Mouse (Mus musculus) lung, embryonic 14.5 days (tissue): ENCODE results near the gene Hoxa3. TPM values are rescaled to one million over a fixed set of nuclear protein-coding genes. Genes with fewer than 3 reads are reported as not detected.
A peak's percentile ranks its signal among the peaks of the same experiment; 100 is the strongest.

Experiments
- ATAC-seq: fragments of 200-750 bp; cut with Nextera tagmentation; 2 replicates; pipeline ENCODE4 v1.8.0; 2017; ENCODE audit warnings: mild to moderate bottlenecking, moderate TSS enrichment, moderate library complexity; ENCODE audit not compliant: insufficient read depth
- DNase-seq: peaks from one replicate; pipeline ENCODE4 v3.0.0-alpha.2; 2015
- H3K27ac ChIP-seq: fragments of 300-500 bp; sonication (generic); 2 replicates; pipeline ENCODE4 v1.5.1; 2014; ENCODE audit warnings: low read depth, mild to moderate bottlenecking, moderate library complexity
- H3K27me3 ChIP-seq: fragments of 300-500 bp; sonication (generic); 2 replicates; pipeline ENCODE4 v1.6.1; 2014; ENCODE audit warnings: low read length, control low read depth; ENCODE audit not compliant: insufficient read depth
- H3K36me3 ChIP-seq: fragments of 300-500 bp; sonication (generic); 2 replicates; pipeline ENCODE4 v1.6.1; 2014; ENCODE audit warnings: control low read depth; ENCODE audit not compliant: insufficient read depth
- H3K4me1 ChIP-seq: fragments of 300-500 bp; sonication (generic); 2 replicates; pipeline ENCODE4 v1.6.1; 2014; ENCODE audit warnings: antibody characterized with exemption, control low read depth; ENCODE audit not compliant: insufficient read depth
- H3K4me2 ChIP-seq: fragments of 300-500 bp; sonication (generic); 2 replicates; pipeline ENCODE4 v1.6.1; 2014; ENCODE audit warnings: mild to moderate bottlenecking
- H3K4me3 ChIP-seq: fragments of 300-500 bp; sonication (generic); 2 replicates; pipeline ENCODE4 v1.5.1; 2014; ENCODE audit warnings: low read depth, low read length
- H3K9ac ChIP-seq: fragments of 300-500 bp; sonication (generic); 2 replicates; pipeline ENCODE4 v1.6.1; 2014
- H3K9me3 ChIP-seq: fragments of 300-500 bp; sonication (generic); 2 replicates; pipeline ENCODE4 v1.6.1; 2016; ENCODE audit warnings: low read depth, low read length, control low read depth
- CTCF ChIP-seq: IDR thresholded peaks from 2 replicates; pipeline ENCODE4 v1.5.1; 2016; ENCODE audit warnings: antibody characterized with exemption, low read depth
- WGBS: fragments of 180-500 bp; shearing (Covaris S2); extraction: QIAGEN DNeasy Blood & Tissue Kit; methylation state at CpG from one replicate; pipeline ENCODE4 v1.1.7; 2014; 5-methylcytosine and 5-hydroxymethylcytosine counted together
- polyA plus RNA-seq: library from polyadenylated mRNA; unstranded; fragments of >200 nt; fragmentation: Nextera tagmentation; extraction: Ambion mirVana; gene quantifications from 2 replicates; pipeline ENCODE4 v1.2.1, GENCODE M21; 2014

Hoxa3 gene
- polyA plus RNA-seq, 1 experiment from 2014 or later: 11.3 TPM

DNA sequence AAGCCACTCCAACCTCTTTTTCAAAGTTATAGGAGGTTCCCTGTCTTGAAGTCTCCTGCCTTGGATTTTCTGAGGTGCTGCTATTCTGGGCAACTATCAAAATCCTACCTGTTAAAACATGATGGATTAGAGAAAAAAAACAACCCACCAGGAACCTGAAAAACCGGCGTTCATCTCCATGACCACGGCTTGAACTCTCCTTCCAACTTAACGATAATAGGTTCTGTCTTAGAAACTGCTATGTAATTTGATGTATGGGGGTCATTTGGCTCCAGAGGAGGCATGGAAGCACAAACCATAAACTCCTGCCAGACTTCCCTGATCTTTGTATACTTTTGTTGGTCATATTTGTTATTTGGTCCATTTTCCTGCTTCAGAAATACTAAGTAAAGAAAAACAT lies 39.5 kb downstream of the Hoxa3 start:
- peak overlapping the region; percentile 79 for H3K4me2 ChIP-seq
- H3K9me3 ChIP-seq: no peaks in the 10 kb centered on the region
- H3K4me3 ChIP-seq: peak overlapping the region; percentile 63
- H3K27ac ChIP-seq: peak overlapping the region; percentile 98
- H3K4me1 ChIP-seq: peaks cover 14% of the 10 kb centered on the region
- peaks cover 10% of the 10 kb centered on the region for H3K36me3 ChIP-seq
- WGBS: 1% methylated on average over 4 of the region's 4 CpGs
- ATAC-seq (no peak), DNase-seq (peak; percentile 71)
- H3K9ac ChIP-seq: peak overlapping the region; percentile 98
- TF ChIP-seq CTCF: no peak
- H3K27me3 ChIP-seq: peaks cover 45% of the 10 kb centered on the region

DNA sequence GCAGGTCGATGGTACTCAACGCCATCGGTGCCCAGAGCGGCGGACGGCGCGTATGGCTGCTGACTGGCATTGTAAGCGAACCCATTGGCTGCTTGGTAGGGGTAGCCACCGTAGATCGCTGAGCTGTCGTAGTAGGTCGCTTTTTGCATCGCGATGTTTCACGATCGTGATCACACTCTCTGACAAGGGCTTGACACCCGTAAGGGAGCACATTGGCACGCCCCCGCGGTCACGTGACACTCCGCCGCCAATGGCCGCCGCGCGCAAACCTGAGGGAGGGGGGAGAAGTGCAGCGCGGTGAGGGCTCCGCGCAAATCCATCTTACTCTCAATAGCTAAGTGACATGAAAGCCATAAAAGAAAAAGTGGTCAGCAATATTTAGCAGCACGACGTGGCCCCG lies 40.6 kb downstream of the Hoxa3 start:
- Histone ChIP-seq H3K4me2 (peak overlapping the region; percentile 79), H3K4me1 (peaks cover 14% of the 10 kb centered on the region), H3K27me3 (peaks cover 48% of the 10 kb centered on the region), H3K9ac (peak overlapping the region; percentile 98), H3K36me3 (peaks cover 10% of the 10 kb centered on the region), H3K9me3 (no peaks in the 10 kb centered on the region), H3K27ac (peak overlapping the region; percentile 98), H3K4me3 (peak overlapping the region; percentile 63)
- DNase-seq (peak; percentile 98), ATAC-seq (peak; percentile 65)
- WGBS: under 1% methylated on average over 35 of the region's 35 CpGs
- TF ChIP-seq CTCF: no peak

DNA sequence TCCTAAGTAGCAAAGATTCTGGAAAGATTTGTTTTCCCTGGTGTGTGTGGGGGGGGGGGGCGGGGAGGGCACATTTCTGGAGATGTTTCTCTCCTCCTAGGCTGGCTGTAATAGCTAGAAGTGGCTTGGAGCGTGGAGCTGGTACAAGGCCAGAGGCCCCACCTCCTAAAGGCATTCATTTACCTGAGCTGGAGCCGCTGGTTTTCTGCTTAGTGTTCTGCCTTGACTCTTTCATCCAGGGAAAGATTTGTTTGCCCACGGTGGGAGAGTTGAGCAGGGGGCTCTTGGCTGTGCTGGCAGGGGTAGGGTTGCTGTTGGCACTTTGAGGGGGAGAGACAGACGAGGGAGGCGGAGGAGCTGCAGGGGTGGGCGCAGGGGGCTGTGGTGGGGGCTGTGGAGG lies 41.2 kb downstream of the Hoxa3 start:
- H3K27ac ChIP-seq: peak overlapping the region; percentile 98
- peaks cover 10% of the 10 kb centered on the region for H3K36me3 ChIP-seq
- TF ChIP-seq CTCF: no peak
- WGBS: 10% methylated on average over 7 of the region's 7 CpGs
- H3K4me2 ChIP-seq: peak overlapping the region; percentile 79
- no peaks in the 10 kb centered on the region for H3K9me3 ChIP-seq
- peak overlapping the region; percentile 91 for H3K9ac ChIP-seq
- ATAC-seq: no peak
- peaks cover 14% of the 10 kb centered on the region for H3K4me1 ChIP-seq
- H3K27me3 ChIP-seq: peaks cover 49% of the 10 kb centered on the region
- H3K4me3 ChIP-seq: peak overlapping the region; percentile 63
- DNase-seq: peak; percentile 56

- H3K4me1 ChIP-seq: peaks cover 17% of the 10 kb centered on the region
- WGBS: 9% methylated on average over 4 of the region's 4 CpGs
- no peak for TF ChIP-seq CTCF
- peak overlapping the region; percentile 79 for H3K4me2 ChIP-seq
- H3K27me3 ChIP-seq: peaks cover 51% of the 10 kb centered on the region
- H3K9ac ChIP-seq: peak overlapping the region; percentile 91
- 0 out of 2 replicates have a peak overlapping the region, but pooled peaks have one; percentile 10 for H3K4me3 ChIP-seq
- H3K27ac ChIP-seq: peak overlapping the region; percentile 98
- H3K9me3 ChIP-seq: no peaks in the 10 kb centered on the region
- peak; percentile 83 for DNase-seq
- H3K36me3 ChIP-seq: peaks cover 10% of the 10 kb centered on the region
- ATAC-seq: no peak
These were observed 41.8 kb downstream of the Hoxa3 start for GRCm38 (mm10) chr6:52171331-52171730.

DNA sequence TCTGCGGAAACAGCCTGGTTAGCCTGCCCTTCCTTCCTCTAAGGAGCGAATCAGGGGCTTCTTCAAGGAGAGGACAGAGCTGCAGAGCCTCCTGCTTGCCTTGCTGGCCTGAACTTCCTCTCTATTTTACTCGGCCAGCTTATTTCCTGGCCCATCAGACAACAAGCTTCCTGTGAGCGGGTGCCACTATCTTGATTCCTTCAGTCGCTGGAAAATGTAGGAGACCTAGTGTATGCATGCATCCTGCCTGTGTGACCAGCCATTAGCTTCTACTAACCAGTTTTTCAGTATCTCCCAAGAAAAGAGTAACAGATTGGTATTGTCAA lies 42.3 kb downstream of the Hoxa3 start:
- H3K27me3 ChIP-seq: peaks cover 51% of the 10 kb centered on the region
- ATAC-seq (no peak), DNase-seq (peak; percentile 74)
- peaks cover 10% of the 10 kb centered on the region for H3K36me3 ChIP-seq
- peak overlapping the region; percentile 91 for H3K9ac ChIP-seq
- H3K27ac ChIP-seq: peak overlapping the region; percentile 98
- H3K4me1 ChIP-seq: peaks cover 17% of the 10 kb centered on the region
- TF ChIP-seq CTCF: no peak
- H3K4me2 ChIP-seq: peak overlapping the region; percentile 79
- no peaks in the 10 kb centered on the region for H3K9me3 ChIP-seq
- peak overlapping the region; percentile 33 for H3K4me3 ChIP-seq
- WGBS: 17% methylated on average over 5 of the region's 5 CpGs

- 4% methylated on average over 40 of the region's 40 CpGs for WGBS
- ATAC-seq: peak; percentile 33
- peak overlapping the region; percentile 79 for H3K4me2 ChIP-seq
- peaks cover 49% of the 10 kb centered on the region for H3K27me3 ChIP-seq
- H3K9me3 ChIP-seq: no peaks in the 10 kb centered on the region
- peaks cover 10% of the 10 kb centered on the region for H3K36me3 ChIP-seq
- H3K4me3 ChIP-seq: peak overlapping the region; percentile 33
- peak overlapping the region; percentile 91 for H3K9ac ChIP-seq
- H3K4me1 ChIP-seq: peaks cover 17% of the 10 kb centered on the region
- no peak for TF ChIP-seq CTCF
- DNase-seq: peak; percentile 79
- peak overlapping the region; percentile 98 for H3K27ac ChIP-seq
These were observed 42.8 kb downstream of the Hoxa3 start for GRCm38 (mm10) chr6:52170166-52170897.

GRCm38 (mm10) chr6:52169499-52170165 lies 43.5 kb downstream of the Hoxa3 start:
- Histone ChIP-seq H3K36me3 (peaks cover 10% of the 10 kb centered on the region), H3K4me2 (peak overlapping the region; percentile 79), H3K27ac (peak overlapping the region; percentile 98), H3K4me3 (peak overlapping the region; percentile 71), H3K27me3 (peaks cover 42% of the 10 kb centered on the region), H3K9me3 (no peaks in the 10 kb centered on the region), H3K4me1 (peaks cover 17% of the 10 kb centered on the region), H3K9ac (peak overlapping the region; percentile 91)
- ATAC-seq (0 out of 2 replicates have a peak, but pooled peaks have one; percentile 0), DNase-seq (peak; percentile 70)
- 13% methylated on average over 16 of the region's 16 CpGs for WGBS
- TF ChIP-seq CTCF: no peak
